Mouse (Mus musculus) neural tube, embryonic 10.5 days (tissue): ENCODE measurements around the gene Pias3.
"Not testable (repeated sequence)": the region's sequence is repeated elsewhere in the genome, so short reads cannot be mapped to it uniquely, and the experiment has no call there.

Source experiments
- DNase-seq: peaks from one replicate; pipeline ENCODE4 v3.0.0-alpha.2; 2017; ENCODE audit warnings: low spot score; ENCODE audit errors: extremely low spot score

The Pias3 gene

GRCm38 (mm10) chr3:96696198-96696765 lies at the start of gene Pias3:
Pias3 (plus strand) TSS chr3:96696384.
- DNase-seq: peak; percentile 81

GRCm38 (mm10) chr3:96647365-96647764 lies 48.8 kb upstream of the Pias3 start:
- DNase-seq: no peak

GRCm38 (mm10) chr3:96660901-96661300 lies 35.3 kb upstream of the Pias3 start:
- no peak for DNase-seq

- peak; percentile 29 for DNase-seq
These were observed 33.4 kb upstream of the Pias3 start for GRCm38 (mm10) chr3:96662731-96663316.

- peak; percentile 86 for DNase-seq
These were observed 32.5 kb upstream of the Pias3 start for GRCm38 (mm10) chr3:96663432-96664239.

GRCm38 (mm10) chr3:96665732-96666363 lies 30.3 kb upstream of the Pias3 start:
- DNase-seq: not testable (repeated sequence)

- no peak for DNase-seq
These were observed 29.3 kb upstream of the Pias3 start for GRCm38 (mm10) chr3:96666916-96667315.

- no peak for DNase-seq
These were observed 28.9 kb upstream of the Pias3 start for GRCm38 (mm10) chr3:96667316-96667715.

GRCm38 (mm10) chr3:96668424-96669067 lies 27.6 kb upstream of the Pias3 start:
- DNase-seq: no peak

GRCm38 (mm10) chr3:96669727-96670468 lies 26.3 kb upstream of the Pias3 start, which contains the start of gene Ankrd35:
Ankrd35 (plus strand) TSS chr3:96670131.
- peak; percentile 74 for DNase-seq

GRCm38 (mm10) chr3:96671519-96671918 lies 24.7 kb upstream of the Pias3 start:
- DNase-seq: no peak

- no peak for DNase-seq
These were observed 22.7 kb upstream of the Pias3 start for GRCm38 (mm10) chr3:96673514-96673913.

GRCm38 (mm10) chr3:96674442-96674841 lies 21.7 kb upstream of the Pias3 start:
- peak; percentile 57 for DNase-seq

GRCm38 (mm10) chr3:96675171-96675570 lies 21.0 kb upstream of the Pias3 start:
- no peak for DNase-seq

GRCm38 (mm10) chr3:96675690-96676089 lies 20.5 kb upstream of the Pias3 start:
- no peak for DNase-seq

- no peak for DNase-seq
These were observed 17.7 kb upstream of the Pias3 start for GRCm38 (mm10) chr3:96678456-96678855.

- DNase-seq: no peak
These were observed 17.0 kb upstream of the Pias3 start for GRCm38 (mm10) chr3:96679159-96679674.

- no peak for DNase-seq
These were observed 15.8 kb upstream of the Pias3 start for GRCm38 (mm10) chr3:96680269-96680956.

GRCm38 (mm10) chr3:96683496-96683895 lies 12.7 kb upstream of the Pias3 start:
- DNase-seq: no peak
